Mouse (Mus musculus) neural tube, embryonic 10.5 days (tissue): ENCODE measurements at regions not wholly inside any gene's neighbourhood (a gene's known extent, or its start where the extent isn't known, plus 50 kb on each side); places are given as distances from the start of the nearest gene placed in this dataset.

ENCODE experiments used
- DNase-seq: peaks from one replicate; pipeline ENCODE4 v3.0.0-alpha.2; 2017; ENCODE audit warnings: low spot score; ENCODE audit errors: extremely low spot score

- no peak for DNase-seq
Observed at GRCm38 (mm10) chr14:15603954-15604523, 165.3 kb upstream of the Lrrc3b start.

- no peak for DNase-seq
Observed at GRCm38 (mm10) chr14:15610166-15610565, 171.4 kb upstream of the Lrrc3b start.

GRCm38 (mm10) chr14:15634581-15634980 is 195.8 kb upstream of the Lrrc3b start:
- no peak for DNase-seq

- no peak for DNase-seq
Observed at GRCm38 (mm10) chr14:15637681-15638080, 198.9 kb upstream of the Lrrc3b start.

GRCm38 (mm10) chr14:15638869-15639268 is 200.1 kb upstream of the Lrrc3b start:
- no peak for DNase-seq

- no peak for DNase-seq
Observed at GRCm38 (mm10) chr14:15660886-15661285, 222.1 kb upstream of the Lrrc3b start.

GRCm38 (mm10) chr14:15672292-15672691 is 233.5 kb upstream of the Lrrc3b start:
- DNase-seq: no peak

- no peak for DNase-seq
Observed at GRCm38 (mm10) chr14:15677218-15677617, 238.4 kb upstream of the Lrrc3b start.

- no peak for DNase-seq
Observed at GRCm38 (mm10) chr14:15679456-15679855, 240.7 kb upstream of the Lrrc3b start.

GRCm38 (mm10) chr14:15698001-15698400 is 259.2 kb upstream of the Lrrc3b start:
- DNase-seq: no peak

- DNase-seq: no peak
Observed at GRCm38 (mm10) chr14:15698607-15699006, 259.8 kb upstream of the Lrrc3b start.

- no peak for DNase-seq
Observed at GRCm38 (mm10) chr14:15722135-15722534, 283.3 kb upstream of the Lrrc3b start.

GRCm38 (mm10) chr14:15746629-15747238 is 307.9 kb upstream of the Lrrc3b start:
- DNase-seq: no peak

GRCm38 (mm10) chr14:15769846-15770448 is 331.2 kb upstream of the Lrrc3b start:
- DNase-seq: no peak

GRCm38 (mm10) chr14:15784727-15785126 is 345.9 kb upstream of the Lrrc3b start:
- DNase-seq: no peak

GRCm38 (mm10) chr14:15785230-15785629 is 346.4 kb upstream of the Lrrc3b start:
- DNase-seq: no peak

- no peak for DNase-seq
Observed at GRCm38 (mm10) chr14:15795698-15796097, 356.9 kb upstream of the Lrrc3b start.

GRCm38 (mm10) chr14:15797019-15797418 is 358.2 kb upstream of the Lrrc3b start:
- DNase-seq: no peak

- DNase-seq: no peak
Observed at GRCm38 (mm10) chr14:15801477-15802099, 362.8 kb upstream of the Lrrc3b start.

- no peak for DNase-seq
Observed at GRCm38 (mm10) chr14:15809083-15809482, 370.3 kb upstream of the Lrrc3b start.

- DNase-seq: no peak
Observed at GRCm38 (mm10) chr14:15841390-15842023, 402.7 kb upstream of the Lrrc3b start.

- no peak for DNase-seq
Observed at GRCm38 (mm10) chr14:15842024-15842599, 403.3 kb upstream of the Lrrc3b start.
